Mouse (Mus musculus) MEL (cell line): ENCODE data around the gene Nek8. TPM values are rescaled to one million over a fixed set of nuclear protein-coding genes. Genes with fewer than 3 reads are reported as not detected.
A peak's percentile ranks its signal among the peaks of the same experiment; 100 is the strongest.

Source experiments
- DNase-seq: peaks from one replicate; pipeline ENCODE4 v3.0.0; 2011; ENCODE audit warnings: low read depth, low spot score
- H3K27ac ChIP-seq: 2 replicates; pipeline ENCODE4 v1.5.1; 2012; ENCODE audit warnings: low read depth, mild to moderate bottlenecking, control low read depth, low read length, moderate library complexity; ENCODE audit not compliant: control insufficient read depth
- H3K27me3 ChIP-seq, 2 experiments: fragments of 150-350 bp in 1 of 2; sonication (generic) in 1 of 2; 2 replicates each; pipeline ENCODE4 v1.6.1; 2012; ENCODE audit warnings: low read length in 2 of 2, mild to moderate bottlenecking in 2 of 2, improper control_type of control experiment in 1 of 2, moderate library complexity in 1 of 2; ENCODE audit not compliant: insufficient read depth in 2 of 2, control insufficient read depth in 1 of 2
- H3K36me3 ChIP-seq, 2 experiments: 2 replicates each; pipeline ENCODE4 v1.6.1; 2012 to 2014; ENCODE audit warnings: low read length in 2 of 2, improper control_type of control experiment in 1 of 2, inconsistent platforms in 1 of 2, mild to moderate bottlenecking in 1 of 2; ENCODE audit not compliant: insufficient read depth in 2 of 2, control insufficient read depth in 1 of 2
- H3K4me1 ChIP-seq, 2 experiments: fragments of 150-350 bp in 1 of 2; sonication (generic) in 1 of 2; 2 replicates each; pipeline ENCODE4 v1.6.1; 2012; ENCODE audit warnings: low read length in 2 of 2, improper control_type of control experiment in 1 of 2, mild to moderate bottlenecking in 1 of 2; ENCODE audit not compliant: insufficient read depth in 2 of 2, control insufficient read depth in 1 of 2
- H3K4me3 ChIP-seq, 2 experiments: fragments of 150-350 bp in 1 of 2; sonication (generic) in 1 of 2; 2 replicates each; pipeline ENCODE4 v1.5.1; 2012; ENCODE audit warnings: low read depth in 2 of 2, low read length in 2 of 2, mild to moderate bottlenecking in 2 of 2, moderate library complexity in 2 of 2, control low read depth in 1 of 2, improper control_type of control experiment in 1 of 2; ENCODE audit not compliant: control insufficient read depth in 1 of 2, insufficient read depth in 1 of 2
- H3K79me2 ChIP-seq: 2 replicates; pipeline ENCODE4 v1.6.1; 2012; ENCODE audit warnings: mild to moderate bottlenecking, low read length, moderate library complexity; ENCODE audit not compliant: control insufficient read depth, poor library complexity, insufficient read depth
- H3K9ac ChIP-seq: 2 replicates; pipeline ENCODE4 v1.6.1; 2012; ENCODE audit warnings: low read depth, mild to moderate bottlenecking, control low read depth, low read length, moderate library complexity; ENCODE audit not compliant: control insufficient read depth, poor library complexity, severe bottlenecking
- H3K9me3 ChIP-seq: fragments of 150-350 bp; sonication (generic); replicated peaks from 2 replicates; pipeline ENCODE4 v1.6.1; 2012; ENCODE audit warnings: mild to moderate bottlenecking, low read length, improper control_type of control experiment, moderate library complexity; ENCODE audit not compliant: insufficient read depth
- BHLHE40 ChIP-seq: IDR thresholded peaks from 2 replicates; pipeline ENCODE4 v1.6.1; 2012; ENCODE audit warnings: low read depth, mild to moderate bottlenecking, inconsistent platforms, low read length, improper control_type of control experiment, borderline replicate concordance
- E2F4 ChIP-seq: IDR thresholded peaks from 2 replicates; pipeline ENCODE4 v1.6.1; 2011; ENCODE audit warnings: low read depth, low read length, improper control_type of control experiment, borderline replicate concordance
- ELF1 ChIP-seq: IDR thresholded peaks from 2 replicates; pipeline ENCODE4 v1.6.1; 2014; ENCODE audit warnings: low read depth, mild to moderate bottlenecking, inconsistent platforms, low read length, improper control_type of control experiment, moderate library complexity
- GABPA ChIP-seq: IDR thresholded peaks from 2 replicates; pipeline ENCODE4 v1.6.1; 2012; ENCODE audit warnings: low read depth, mild to moderate bottlenecking, inconsistent platforms, low read length, improper control_type of control experiment, moderate library complexity
- GATA1 ChIP-seq: IDR thresholded peaks from 2 replicates; pipeline ENCODE4 v1.6.1; 2011; ENCODE audit warnings: low read depth, low read length, improper control_type of control experiment
- HCFC1 ChIP-seq: IDR thresholded peaks from 2 replicates; pipeline ENCODE4 v1.6.1; 2012; ENCODE audit warnings: low read depth, mild to moderate bottlenecking, inconsistent platforms, low read length, improper control_type of control experiment, moderate library complexity
- KAT2A ChIP-seq: conservative IDR thresholded peaks from 2 replicates; pipeline ENCODE4 v1.6.1; 2012; ENCODE audit warnings: low read depth, low read length, improper control_type of control experiment, inconsistent platforms
- MAX ChIP-seq: IDR thresholded peaks from 2 replicates; pipeline ENCODE4 v1.6.1; 2011; ENCODE audit warnings: low read length, improper control_type of control experiment
- MAZ ChIP-seq: IDR thresholded peaks from 2 replicates; pipeline ENCODE4 v1.6.1; 2012; ENCODE audit warnings: low read depth, mild to moderate bottlenecking, inconsistent platforms, low read length, improper control_type of control experiment
- MXI1 ChIP-seq: IDR thresholded peaks from 2 replicates; pipeline ENCODE4 v1.6.1; 2011; ENCODE audit warnings: mild to moderate bottlenecking, low read depth, low read length, improper control_type of control experiment
- NELFE ChIP-seq: IDR thresholded peaks from 2 replicates; pipeline ENCODE4 v1.6.1; 2011; ENCODE audit warnings: low read depth, low read length, improper control_type of control experiment
- POLR2AphosphoS5 ChIP-seq: IDR thresholded peaks from 2 replicates; pipeline ENCODE4 v1.6.1; 2012; ENCODE audit warnings: low read depth, borderline replicate concordance, mild to moderate bottlenecking, inconsistent platforms, low read length, moderate library complexity, mixed read lengths
- RAD21 ChIP-seq: IDR thresholded peaks from 2 replicates; pipeline ENCODE4 v1.6.1; 2011; ENCODE audit warnings: mild to moderate bottlenecking, low read depth, low read length, improper control_type of control experiment
- RCOR1 ChIP-seq: IDR thresholded peaks from 2 replicates; pipeline ENCODE4 v1.6.1; 2012; ENCODE audit warnings: low read depth, mild to moderate bottlenecking, inconsistent platforms, low read length, improper control_type of control experiment
- SIN3A ChIP-seq: IDR thresholded peaks from 2 replicates; pipeline ENCODE4 v1.6.1; 2012; ENCODE audit warnings: low read length, improper control_type of control experiment, inconsistent platforms
- SMC3 ChIP-seq: IDR thresholded peaks from 2 replicates; pipeline ENCODE4 v1.6.1; 2011; ENCODE audit warnings: low read depth, low read length, improper control_type of control experiment
- TBP ChIP-seq: IDR thresholded peaks from 2 replicates; pipeline ENCODE4 v1.8.0; 2011; ENCODE audit warnings: low read depth, low read length, improper control_type of control experiment
- TCF12 ChIP-seq: IDR thresholded peaks from 2 replicates; pipeline ENCODE4 v1.6.1; 2014; ENCODE audit warnings: low read depth, mild to moderate bottlenecking, inconsistent platforms, low read length, improper control_type of control experiment, moderate library complexity
- USF1 ChIP-seq: IDR thresholded peaks from 2 replicates; pipeline ENCODE4 v1.6.1; 2014; ENCODE audit warnings: low read depth, mild to moderate bottlenecking, inconsistent platforms, low read length, improper control_type of control experiment, moderate library complexity
- ZC3H11A ChIP-seq: IDR thresholded peaks from 2 replicates; pipeline ENCODE4 v1.6.1; 2012; ENCODE audit warnings: low read depth, mild to moderate bottlenecking, inconsistent platforms, low read length, improper control_type of control experiment
- ZKSCAN1 ChIP-seq: IDR thresholded peaks from 2 replicates; pipeline ENCODE4 v1.6.1; 2012; ENCODE audit warnings: low read depth, mild to moderate bottlenecking, inconsistent platforms, low read length, improper control_type of control experiment, moderate library complexity
- ZMIZ1 ChIP-seq: IDR thresholded peaks from 2 replicates; pipeline ENCODE4 v1.6.1; 2012; ENCODE audit warnings: low read depth, mild to moderate bottlenecking, inconsistent platforms, low read length, improper control_type of control experiment, moderate library complexity
- ZNF384 ChIP-seq: IDR thresholded peaks from 2 replicates; pipeline ENCODE4 v1.6.1; 2012; ENCODE audit warnings: low read depth, mild to moderate bottlenecking, inconsistent platforms, low read length, improper control_type of control experiment
- polyA plus RNA-seq, 2 experiments: library from polyadenylated mRNA; stranded (reverse) in 1 of 2; unstranded in 1 of 2; fragments of >175 nt in 1 of 2; fragments of >200 nt in 1 of 2; gene quantifications; 2 replicates each; pipeline versions ENCODE4 v1.2.1 to v1.2.4; 2012; ENCODE audit warnings: low replicate concordance in 2 of 2, low read depth in 1 of 2; ENCODE audit not compliant: insufficient read length in 2 of 2, insufficient read depth in 1 of 2, missing spikeins in 1 of 2
- total RNA-seq: library from RNA; depleted of rRNA; stranded (reverse); fragments of 300-350 nt; gene quantifications from 2 replicates; pipeline ENCODE4 v1.2.3, GENCODE M21; 2012

Gene Nek8
- total and polyA plus RNA-seq, 3 experiments = 7.5 to 10.1 TPM; not detected in 1

DNA sequence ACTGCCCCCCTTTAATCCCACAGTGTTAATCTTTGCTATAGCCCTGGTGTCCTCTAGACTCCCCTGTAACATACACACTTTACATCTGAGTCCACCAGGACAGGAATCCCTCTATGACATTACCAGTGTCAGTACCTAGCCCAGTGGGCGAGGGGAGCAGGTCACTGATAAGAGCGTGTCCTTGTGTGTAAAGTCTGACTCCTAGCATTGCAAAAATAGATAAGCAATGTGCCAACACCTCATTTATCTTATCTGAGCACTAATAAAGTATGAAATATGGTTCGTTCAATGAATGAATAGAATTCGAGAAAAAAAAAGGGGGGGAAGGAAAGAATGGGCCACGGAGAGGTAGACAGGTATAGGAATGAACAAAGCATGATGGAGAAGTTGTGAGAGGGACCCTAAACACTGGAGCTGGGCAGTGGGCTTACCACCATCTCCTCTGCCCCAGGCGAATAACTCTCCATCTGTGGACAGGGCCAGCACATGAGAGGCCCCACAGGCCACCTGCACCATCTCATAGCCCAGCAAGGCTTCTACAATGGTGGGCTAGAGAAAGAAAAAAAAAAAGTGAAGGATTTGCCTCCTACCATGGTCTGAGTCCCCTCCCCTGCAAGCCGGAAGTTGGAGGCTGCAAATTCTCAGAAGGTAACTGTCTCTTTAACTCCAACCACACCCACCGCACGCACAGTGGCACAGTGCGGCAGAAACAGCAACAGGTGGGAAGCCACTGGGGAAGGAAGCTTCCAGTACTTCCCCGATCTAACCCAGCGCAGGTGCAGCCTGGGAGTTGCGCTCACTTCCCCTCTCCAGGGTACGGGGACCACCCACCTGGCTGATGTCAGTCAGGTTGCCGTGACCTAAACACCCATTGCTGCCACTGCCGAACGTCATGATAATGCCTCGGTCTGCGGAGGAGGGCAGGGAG lies 7.7 kb downstream of the Nek8 start (continued):
- TF ChIP-seq ELF1 = peak; percentile 86
- no peak for TF ChIP-seq GABPA
- no peak for TF ChIP-seq E2F4
- TF ChIP-seq SMC3 = no peak
- TF ChIP-seq TCF12 = peak; percentile 94
- 0 out of 2 replicates have a peak, but pooled peaks have one; percentile 5 for TF ChIP-seq MAZ
- TF ChIP-seq GATA1 = peak; percentile 98
- TF ChIP-seq ZKSCAN1 = no peak
- TF ChIP-seq RAD21 = no peak
- TF ChIP-seq ZNF384 = peak; percentile 73
- TF ChIP-seq USF1 = no peak
- TF ChIP-seq ZMIZ1 = no peak
- TF ChIP-seq MXI1 = peak; percentile 71
- no peak; the same call in 1 of the 2 replicates for TF ChIP-seq ZC3H11A
- TF ChIP-seq RCOR1 = peak; percentile 79
- TF ChIP-seq POLR2AphosphoS5 = no peak
- TF ChIP-seq MAX = peak; percentile 78
- TF ChIP-seq BHLHE40 = peak; percentile 68; the same call in 1 of the 2 replicates
- peak; percentile 45; the same call in 1 of the 2 replicates for TF ChIP-seq KAT2A

DNA sequence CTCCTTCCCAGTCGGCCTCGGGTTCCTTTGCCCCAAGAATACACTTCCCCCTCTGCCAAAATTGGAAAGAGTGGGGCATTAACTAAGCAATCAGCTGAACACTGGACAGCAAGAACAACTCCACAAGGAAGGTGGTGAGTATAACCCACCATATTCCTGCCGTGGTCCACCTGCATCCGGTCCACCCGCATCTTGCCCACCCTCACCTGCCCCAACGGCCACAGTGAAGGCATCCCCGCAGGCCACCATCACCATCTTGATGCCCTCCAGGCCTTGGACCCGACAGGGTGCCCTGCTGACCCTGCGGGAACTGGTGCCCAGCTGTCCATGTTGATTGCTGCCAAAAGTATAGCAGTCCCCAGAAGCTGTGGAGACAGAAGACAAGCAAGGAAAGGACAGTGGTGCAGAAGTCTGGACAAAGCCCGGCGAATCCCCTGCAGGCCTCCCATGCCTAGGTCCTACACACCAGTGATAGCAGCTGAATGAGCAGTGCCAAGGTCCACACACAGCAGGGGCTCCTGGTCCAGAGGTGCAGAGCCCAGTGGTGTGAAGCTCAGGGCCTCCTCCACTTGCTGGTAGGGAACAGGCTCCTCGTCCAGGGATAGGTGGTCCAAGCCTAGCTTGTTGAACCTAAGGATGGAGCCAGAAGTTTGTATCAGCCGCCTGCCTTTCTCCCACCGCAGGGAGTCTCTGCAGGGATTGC lies 9.1 kb downstream of the Nek8 start:
- H3K4me3 ChIP-seq = no peak overlapping the region
- H3K9ac ChIP-seq = no peak overlapping the region
- no peak for DNase-seq
- H3K27me3 ChIP-seq = no peaks in the 10 kb centered on the region
- peaks cover 20 to 37% of the 10 kb centered on the region in 2 experiments for H3K4me1 ChIP-seq
- no peak overlapping the region for H3K27ac ChIP-seq
- TF ChIP-seq BHLHE40 (no peak), MAX (no peak), MXI1 (no peak), NELFE (no peak), MAZ (no peak), USF1 (no peak), ZMIZ1 (no peak), GABPA (no peak), SIN3A (no peak), TBP (no peak), RAD21 (no peak), HCFC1 (no peak), KAT2A (no peak)
- peaks cover 0 to 23% of the 10 kb centered on the region in 2 experiments; a peak in 2 of 4 replicates for H3K36me3 ChIP-seq
- no peaks in the 10 kb centered on the region for H3K9me3 ChIP-seq
- peaks cover 13% of the 10 kb centered on the region for H3K79me2 ChIP-seq
